Mouse (Mus musculus): ENCODE measurements around the gene Slc30a6.

Slc30a6 gene

GRCm38 (mm10) chr17:74395383-74396065, at the start of gene Slc30a6:
TSS of gene Slc30a6 (plus strand) at chr17:74395608.
- peak; percentile 96 to 98 for DNase-seq (ENCODE audit: low spot score in 2 of 2)

- no peak for DNase-seq (ENCODE audit: low spot score in 2 of 2)
These were observed 31.8 kb upstream of the Slc30a6 start for GRCm38 (mm10) chr17:74363592-74363991.

DNA sequence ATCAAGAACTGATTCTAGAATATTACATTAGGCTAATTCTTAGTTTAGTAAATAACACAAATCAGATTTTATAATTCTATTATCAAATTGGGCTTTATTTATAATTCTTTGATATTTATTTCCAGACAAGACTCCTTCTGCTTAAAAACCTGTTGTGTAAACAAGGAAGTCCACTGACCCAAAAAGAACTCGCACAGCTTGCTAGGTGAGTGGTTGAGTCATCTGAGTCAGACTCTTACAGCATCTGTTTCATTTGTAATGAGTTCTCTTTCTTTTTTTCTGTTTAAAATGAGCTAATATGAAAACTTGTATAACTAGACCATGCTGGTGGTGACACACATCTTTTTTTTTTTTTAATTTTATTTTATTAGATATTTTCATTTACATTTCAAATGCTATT, 18.5 kb upstream of the Slc30a6 start:
- no peak for DNase-seq (ENCODE audit: low spot score in 2 of 2)

- no peak for DNase-seq (ENCODE audit: low spot score in 2 of 2)
These were observed 8.8 kb upstream of the Slc30a6 start for GRCm38 (mm10) chr17:74386657-74387056.

GRCm38 (mm10) chr17:74389847-74390246, 5.6 kb upstream of the Slc30a6 start:
- no peak for DNase-seq (ENCODE audit: low spot score in 2 of 2)

GRCm38 (mm10) chr17:74394381-74394780, 1.0 kb upstream of the Slc30a6 start:
- DNase-seq (ENCODE audit: low spot score in 2 of 2): no peak

GRCm38 (mm10) chr17:74394855-74395254, 553 bp upstream of the Slc30a6 start:
- DNase-seq (ENCODE audit: low spot score in 2 of 2): no peak

DNA sequence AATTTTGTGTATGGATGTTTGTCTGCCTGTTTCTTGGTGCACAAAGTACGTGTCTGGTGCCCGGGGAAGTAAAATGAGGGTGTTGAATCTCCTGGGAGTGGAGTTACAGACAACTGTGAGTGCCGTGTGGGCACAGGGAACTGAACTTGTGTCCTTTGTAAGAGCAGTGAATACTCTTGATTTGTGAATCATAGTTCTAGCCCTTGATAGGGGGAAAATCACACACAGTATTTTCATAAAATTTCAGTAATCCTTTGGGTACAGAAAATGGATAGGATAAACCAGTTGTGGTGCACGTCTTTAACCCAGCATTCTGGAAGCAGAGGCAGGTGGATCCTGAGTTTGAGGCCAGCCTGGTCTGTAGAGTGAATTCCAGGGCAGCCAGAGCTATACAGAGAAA, 1.4 kb downstream of the Slc30a6 start:
- DNase-seq (ENCODE audit: low spot score in 2 of 2): no peak

- DNase-seq (ENCODE audit: low spot score in 2 of 2): no peak
These were observed 1.8 kb downstream of the Slc30a6 start for GRCm38 (mm10) chr17:74397173-74397572.

DNA sequence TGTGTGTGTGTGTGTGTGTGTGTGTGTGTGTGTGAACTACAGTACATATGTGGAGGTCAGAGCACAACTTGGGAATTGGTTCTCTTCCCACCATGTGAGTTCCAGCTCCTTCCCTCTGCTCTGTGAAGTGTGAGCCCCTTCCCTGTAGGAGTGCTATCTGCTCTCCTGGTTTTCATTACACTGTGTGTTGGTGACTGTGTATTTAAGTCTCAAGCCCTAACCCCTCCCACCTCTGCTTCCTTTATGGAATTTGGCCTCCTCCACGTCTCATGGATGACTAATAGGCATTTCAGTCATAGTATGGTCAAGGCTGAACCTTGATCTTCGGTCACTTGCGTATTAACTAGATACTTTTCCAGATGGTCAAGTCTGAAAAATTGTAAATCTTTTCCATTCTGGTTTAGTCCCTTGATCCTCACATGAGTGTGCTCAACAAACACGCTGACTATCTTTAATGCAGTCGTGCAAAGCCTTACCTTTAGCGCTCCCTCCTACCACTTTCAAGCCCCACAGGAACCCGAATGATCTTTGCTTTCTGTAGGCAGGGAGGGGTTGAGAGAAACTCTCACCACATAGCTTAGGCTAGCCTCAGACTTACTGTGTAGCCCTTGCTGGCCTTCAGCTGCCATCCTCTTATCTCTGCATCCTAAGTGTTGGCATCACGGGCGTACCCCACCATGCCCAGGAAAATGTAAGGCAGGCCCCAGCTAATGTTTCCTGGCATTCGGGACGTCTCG, 7.2 kb downstream of the Slc30a6 start:
- no peak for DNase-seq (ENCODE audit: low spot score in 2 of 2)

GRCm38 (mm10) chr17:74406487-74406886, 11.1 kb downstream of the Slc30a6 start:
- no peak for DNase-seq (ENCODE audit: low spot score in 2 of 2)

DNA sequence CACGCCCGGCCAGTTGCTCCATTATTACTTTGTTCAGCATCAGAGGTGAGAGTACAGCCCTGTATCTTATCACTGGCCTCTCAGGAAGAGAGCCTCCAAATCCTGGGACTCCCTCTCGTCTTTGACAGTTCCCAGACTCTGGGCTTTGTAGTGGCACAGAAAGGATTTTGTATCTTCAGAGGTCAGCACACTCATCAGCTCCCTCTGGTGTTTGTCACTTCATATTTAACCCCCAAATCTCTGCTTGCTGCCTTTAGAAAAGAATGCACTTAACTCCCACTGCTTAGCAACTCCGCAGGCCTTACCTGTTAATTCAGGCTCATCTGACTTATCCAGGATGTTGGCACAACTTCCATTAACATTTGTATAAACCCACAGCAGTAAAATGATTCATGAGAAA, 14.3 kb downstream of the Slc30a6 start:
- DNase-seq (ENCODE audit: low spot score in 2 of 2): no peak

GRCm38 (mm10) chr17:74413324-74413723, 17.9 kb downstream of the Slc30a6 start:
- DNase-seq (ENCODE audit: low spot score in 2 of 2): no peak

DNA sequence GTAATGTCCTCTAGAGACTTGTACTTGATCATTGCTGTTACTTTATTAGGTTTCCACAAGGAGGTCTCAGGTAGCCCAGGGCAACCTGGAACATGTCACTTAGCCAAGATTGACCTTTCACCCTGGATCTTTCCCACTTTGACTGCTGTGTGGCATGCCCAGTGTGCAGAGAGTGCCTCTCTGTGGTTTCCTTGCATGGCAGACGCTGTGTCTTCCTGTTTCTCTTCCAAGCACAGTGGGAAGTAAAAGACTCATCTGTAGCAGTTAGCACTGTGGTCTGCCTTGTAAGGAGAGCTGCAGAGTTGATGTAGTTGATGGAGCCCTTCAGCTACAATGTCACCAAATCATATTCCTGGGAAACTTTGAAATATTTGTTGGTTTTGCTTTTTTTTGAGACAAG, 19.3 kb downstream of the Slc30a6 start:
- no peak for DNase-seq (ENCODE audit: low spot score in 2 of 2)

- peak in 1 of 2 experiments; percentile 20 for DNase-seq (ENCODE audit: low spot score in 2 of 2)
These were observed 21.5 kb downstream of the Slc30a6 start for GRCm38 (mm10) chr17:74416841-74417360.

DNA sequence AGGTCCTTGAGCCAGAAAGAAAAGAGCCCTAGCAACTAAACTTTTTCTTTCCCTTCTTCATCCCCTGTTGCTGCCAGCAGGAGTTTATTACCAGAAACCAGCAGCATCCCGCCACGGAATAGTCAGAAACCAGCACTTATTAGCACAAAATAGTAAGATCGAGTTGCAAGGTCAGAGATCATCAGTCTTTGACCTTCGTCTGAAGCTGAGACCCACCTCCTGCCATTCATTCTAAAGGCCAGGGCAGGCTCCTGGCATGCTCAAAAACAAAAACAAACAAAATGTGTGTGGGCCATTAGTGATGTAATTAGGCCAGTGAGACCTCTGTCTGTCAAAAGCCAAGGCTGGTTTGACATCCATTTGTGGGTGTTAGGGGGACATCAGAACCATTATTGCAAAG, 22.8 kb downstream of the Slc30a6 start:
- no peak for DNase-seq (ENCODE audit: low spot score in 2 of 2)

GRCm38 (mm10) chr17:74420656-74421055, 25.2 kb downstream of the Slc30a6 start:
- DNase-seq (ENCODE audit: low spot score in 2 of 2): no peak

GRCm38 (mm10) chr17:74424401-74425005, 29.1 kb downstream of the Slc30a6 start:
- no peak for DNase-seq (ENCODE audit: low spot score in 2 of 2)

GRCm38 (mm10) chr17:74430074-74430473, 34.7 kb downstream of the Slc30a6 start:
- no peak for DNase-seq (ENCODE audit: low spot score in 2 of 2)

GRCm38 (mm10) chr17:74431481-74431880, 36.1 kb downstream of the Slc30a6 start:
- DNase-seq (ENCODE audit: low spot score in 2 of 2): no peak

DNA sequence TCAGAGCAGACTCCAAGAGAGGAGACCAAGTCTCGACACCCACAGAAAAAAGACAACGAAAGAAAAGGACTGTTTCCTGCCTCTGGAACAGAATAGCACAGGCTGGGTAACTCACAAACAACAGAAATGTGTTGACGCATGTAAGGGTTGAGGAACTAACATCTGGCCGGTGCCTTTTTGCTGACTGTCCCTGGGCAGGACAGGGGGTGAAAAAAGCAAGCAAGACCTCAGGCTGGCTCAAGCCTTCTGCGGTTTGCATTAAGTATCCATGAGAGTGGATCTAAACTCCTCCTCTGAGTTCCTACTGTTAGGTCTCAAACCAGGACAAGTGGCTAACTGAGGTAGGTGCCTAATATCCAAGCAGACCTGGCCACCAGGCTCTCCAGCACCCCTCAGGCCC, 37.2 kb downstream of the Slc30a6 start:
- DNase-seq (ENCODE audit: low spot score in 2 of 2): no peak

GRCm38 (mm10) chr17:74437762-74438161, 42.4 kb downstream of the Slc30a6 start:
- DNase-seq (ENCODE audit: low spot score in 2 of 2): no peak

DNA sequence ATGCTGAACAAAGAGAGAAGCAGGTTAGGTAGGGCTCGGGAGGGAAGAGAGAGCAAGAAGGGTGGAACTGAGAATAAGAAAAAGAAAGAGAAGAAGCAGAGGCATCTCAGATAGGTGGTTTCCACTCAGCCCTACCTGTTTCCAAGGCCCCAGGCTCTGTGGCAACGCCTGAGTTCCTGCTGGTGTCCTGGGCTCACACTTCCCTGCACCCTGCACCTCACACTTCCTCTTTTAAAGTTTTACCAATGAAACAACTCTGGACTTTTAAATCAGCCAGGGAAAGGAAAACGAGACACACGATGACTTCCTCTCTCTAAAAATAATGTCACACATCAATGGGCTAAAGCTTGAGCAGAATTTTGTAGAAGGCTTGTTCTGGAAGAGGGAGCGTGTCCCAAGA, 45.1 kb downstream of the Slc30a6 start:
- no peak for DNase-seq (ENCODE audit: low spot score in 2 of 2)
